Mouse (Mus musculus) lung, adult 2 months (tissue): ENCODE results near the gene Cradd.

Experiments
- CTCF ChIP-seq: fragments of 200-500 bp; IDR thresholded peaks from 2 replicates; pipeline ENCODE4 v1.5.1; 2011; ENCODE audit warnings: mild to moderate bottlenecking, low read length, control low read depth; ENCODE audit not compliant: insufficient read depth
- POLR2A ChIP-seq: fragments of 200-500 bp; IDR thresholded peaks from 2 replicates; pipeline ENCODE4 v1.6.1; 2011; ENCODE audit warnings: low read depth, mild to moderate bottlenecking, control low read depth, low read length, borderline replicate concordance; ENCODE audit errors: extremely low read depth

GRCm38 (mm10) chr10:95280327-95280726 lies 43.6 kb downstream of the Cradd start:
- TF ChIP-seq CTCF (no peak), POLR2A (no peak)
